Mouse (Mus musculus) cerebellum, postnatal 25 days (tissue): ENCODE data around the gene P3h1.

ENCODE experiments used
- DNase-seq, 2 experiments: peaks; one replicate each; pipeline ENCODE4 v3.0.0; 2021; ENCODE audit warnings: mixed read lengths in 2 of 2

The P3h1 gene

GRCm38 (mm10) chr4:119239181-119239682 lies 6.5 kb downstream of the P3h1 start:
- peak; percentile 32 to 44 for DNase-seq

GRCm38 (mm10) chr4:119241664-119242063 lies 8.9 kb downstream of the P3h1 start:
- peak in 1 of 2 experiments; percentile 60 for DNase-seq

GRCm38 (mm10) chr4:119242571-119242970 lies 9.9 kb downstream of the P3h1 start:
- DNase-seq: no peak

- no peak for DNase-seq
These were observed 11.9 kb downstream of the P3h1 start for GRCm38 (mm10) chr4:119244468-119245240.

GRCm38 (mm10) chr4:119245556-119245955 lies 12.8 kb downstream of the P3h1 start:
- DNase-seq: peak; percentile 54

- no peak for DNase-seq
These were observed 13.2 kb downstream of the P3h1 start for GRCm38 (mm10) chr4:119245961-119246360.

- DNase-seq: no peak
These were observed 14.0 kb downstream of the P3h1 start for GRCm38 (mm10) chr4:119246688-119247225.

GRCm38 (mm10) chr4:119247462-119248235 lies 14.9 kb downstream of the P3h1 start:
- peak; percentile 58 to 72 for DNase-seq

GRCm38 (mm10) chr4:119248407-119248965 lies 15.8 kb downstream of the P3h1 start:
- peak in 1 of 2 experiments; percentile 62 for DNase-seq

- DNase-seq: no peak
These were observed 19.5 kb downstream of the P3h1 start for GRCm38 (mm10) chr4:119252025-119252808.

GRCm38 (mm10) chr4:119254012-119254618 lies 21.4 kb downstream of the P3h1 start:
- DNase-seq: no peak

GRCm38 (mm10) chr4:119255351-119255750 lies 22.6 kb downstream of the P3h1 start, which contains the start of gene Cldn19:
Gene Cldn19, plus strand, starts transcription at chr4:119255414.
- DNase-seq: no peak

- no peak for DNase-seq
These were observed 24.4 kb downstream of the P3h1 start for GRCm38 (mm10) chr4:119257083-119257482.

GRCm38 (mm10) chr4:119259344-119260254 lies 26.9 kb downstream of the P3h1 start:
- DNase-seq: no peak

- no peak for DNase-seq
These were observed 28.5 kb downstream of the P3h1 start for GRCm38 (mm10) chr4:119261087-119261713.

- DNase-seq: no peak
These were observed 29.8 kb downstream of the P3h1 start for GRCm38 (mm10) chr4:119262483-119262882.

- DNase-seq: no peak
These were observed 30.7 kb downstream of the P3h1 start for GRCm38 (mm10) chr4:119263459-119263858.

- DNase-seq: no peak
These were observed 33.9 kb downstream of the P3h1 start for GRCm38 (mm10) chr4:119266606-119267005.

- no peak for DNase-seq
These were observed 41.9 kb downstream of the P3h1 start for GRCm38 (mm10) chr4:119274627-119275026.

- DNase-seq: no peak
These were observed 42.5 kb downstream of the P3h1 start for GRCm38 (mm10) chr4:119275226-119275625.
